Mouse (Mus musculus) cerebellum, adult 2 months (tissue): ENCODE data around the gene Zfp212.

Experiments
- CTCF ChIP-seq: fragments of 200-500 bp; IDR thresholded peaks from 2 replicates; pipeline ENCODE4 v1.5.1; 2011; ENCODE audit warnings: low read depth, mild to moderate bottlenecking, control low read depth, low read length, moderate library complexity, borderline replicate concordance; ENCODE audit not compliant: insufficient read depth
- POLR2A ChIP-seq: fragments of 200-500 bp; IDR thresholded peaks from 2 replicates; pipeline ENCODE4 v1.6.1; 2011; ENCODE audit warnings: low read length, control low read depth, borderline replicate concordance; ENCODE audit not compliant: insufficient read depth

DNA sequence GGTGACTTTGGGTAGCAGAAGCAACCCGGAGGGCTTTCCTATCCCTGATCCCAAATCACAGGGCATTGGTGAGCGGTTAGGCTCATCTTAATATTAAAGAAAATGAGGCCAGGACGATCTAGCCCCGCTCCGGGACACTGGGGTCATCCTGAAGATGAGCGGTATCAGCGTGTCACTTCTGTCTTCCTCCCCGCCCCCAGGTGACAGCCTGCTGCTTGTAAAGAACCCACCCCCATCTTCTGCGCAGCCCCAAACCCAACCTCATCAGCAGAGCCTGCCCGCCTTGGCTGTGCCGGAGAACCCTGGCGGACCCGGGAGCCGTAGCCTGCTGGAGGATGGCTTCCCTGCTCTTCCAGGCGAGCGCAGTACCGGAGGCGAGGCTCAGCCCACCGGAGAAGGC lies 15.9 kb upstream of the Zfp212 start:
- TF ChIP-seq CTCF (no peak), POLR2A (no peak)
